Mouse (Mus musculus): ENCODE results near the gene Eif5b.

DNA sequence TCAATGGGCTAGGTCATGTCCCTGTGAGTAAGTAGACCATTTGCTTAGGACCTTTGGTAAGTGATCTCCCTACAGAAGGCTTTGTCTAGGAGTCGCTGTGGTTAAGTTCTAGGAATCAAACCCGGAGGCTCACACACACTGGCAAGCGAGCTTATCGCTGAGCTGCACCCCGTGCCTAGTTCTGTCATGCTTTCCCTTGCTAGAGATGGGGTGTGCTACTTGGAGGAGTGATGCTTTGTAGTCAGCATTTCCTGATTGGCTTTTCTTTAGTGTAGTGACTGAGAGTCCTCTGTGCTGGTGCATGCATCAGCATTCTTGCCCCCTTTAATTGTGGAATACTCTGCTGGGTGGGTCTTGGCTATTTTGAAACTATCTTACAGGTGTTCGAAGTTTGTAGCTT lies 13.8 kb downstream of the Eif5b start:
- TF ChIP-seq CTCF (IDR thresholded peaks at IDR 0.05; ENCODE audit: low read depth, low read length), result no peak
- no peak for TF ChIP-seq GATA2 (IDR thresholded peaks at IDR 0.05; ENCODE audit: borderline replicate concordance, low read depth, low read length)
